Mouse (Mus musculus): Measurements from ENCODE around the gene Tnfrsf22. TPM values are rescaled to one million over a fixed set of nuclear protein-coding genes. Genes with fewer than 3 reads are reported as not detected.
"Not testable (repeated sequence)": the region's sequence is repeated elsewhere in the genome, so short reads cannot be mapped to it uniquely, and the experiment has no call there.

Tnfrsf22 gene
- polyA plus RNA-seq, 1 experiment from 2014 or later = 3.1 TPM

- Histone ChIP-seq H3K27ac (ENCODE audit: low read depth, low read length) (no peak overlapping the region), H3K9me3 (ENCODE audit: control insufficient read depth) (no peaks in the 10 kb centered on the region), H3K9ac (ENCODE audit: low read depth, low read length) (no peak overlapping the region), H3K27me3 (replicated peaks; ENCODE audit: control insufficient read depth, insufficient read depth, low read length) (no peaks in the 10 kb centered on the region), H3K36me3 (ENCODE audit: control insufficient read depth, insufficient read depth) (no peaks in the 10 kb centered on the region), H3K4me1 (replicated peaks; ENCODE audit: control insufficient read depth, insufficient read depth, low read length) (no peaks in the 10 kb centered on the region), H3K4me2 (replicated peaks; ENCODE audit: low read depth) (no peak overlapping the region), H3K4me3 (ENCODE audit: low read depth, low read length) (no peak overlapping the region)
- ATAC-seq = no peak
- no peak for TF ChIP-seq CTCF (IDR thresholded peaks at IDR 0.05; ENCODE audit: low read depth)
- WGBS = 94% methylated on average over 1 of the region's 1 CpGs
These were observed 32.1 kb upstream of the Tnfrsf22 start for GRCm38 (mm10) chr7:143681566-143681965.

GRCm38 (mm10) chr7:143680836-143681235 is 31.4 kb upstream of the Tnfrsf22 start:
- not testable (repeated sequence) for H3K36me3 ChIP-seq (ENCODE audit: control insufficient read depth, insufficient read depth); H3K4me3 ChIP-seq (ENCODE audit: low read depth, low read length); H3K9me3 ChIP-seq (ENCODE audit: control insufficient read depth); H3K27ac ChIP-seq (ENCODE audit: low read depth, low read length); H3K4me2 ChIP-seq (replicated peaks; ENCODE audit: low read depth); H3K4me1 ChIP-seq (replicated peaks; ENCODE audit: control insufficient read depth, insufficient read depth, low read length); H3K9ac ChIP-seq (ENCODE audit: low read depth, low read length); ATAC-seq; H3K27me3 ChIP-seq (replicated peaks; ENCODE audit: control insufficient read depth, insufficient read depth, low read length)
- WGBS = 65% methylated on average over 2 of the region's 2 CpGs

- H3K36me3 ChIP-seq (ENCODE audit: control insufficient read depth, insufficient read depth); H3K9me3 ChIP-seq (ENCODE audit: control insufficient read depth); H3K4me2 ChIP-seq (replicated peaks; ENCODE audit: low read depth); H3K4me1 ChIP-seq (replicated peaks; ENCODE audit: control insufficient read depth, insufficient read depth, low read length); H3K9ac ChIP-seq (ENCODE audit: low read depth, low read length); H3K27ac ChIP-seq (ENCODE audit: low read depth, low read length); H3K27me3 ChIP-seq (replicated peaks; ENCODE audit: control insufficient read depth, insufficient read depth, low read length); H3K4me3 ChIP-seq (ENCODE audit: low read depth, low read length): not testable (repeated sequence)
- 82% methylated on average over 2 of the region's 2 CpGs for WGBS
- peak; percentile 63 for ATAC-seq
These were observed 30.2 kb upstream of the Tnfrsf22 start for GRCm38 (mm10) chr7:143679650-143680049.

GRCm38 (mm10) chr7:143666427-143667311 is 17.2 kb upstream of the Tnfrsf22 start:
- H3K4me1 ChIP-seq (replicated peaks; ENCODE audit: control insufficient read depth, insufficient read depth, low read length) = no peaks in the 10 kb centered on the region
- no peak for ATAC-seq
- no peaks in the 10 kb centered on the region for H3K27me3 ChIP-seq (replicated peaks; ENCODE audit: control insufficient read depth, insufficient read depth, low read length)
- no peaks in the 10 kb centered on the region for H3K9me3 ChIP-seq (ENCODE audit: control insufficient read depth)
- TF ChIP-seq CTCF (IDR thresholded peaks at IDR 0.05; ENCODE audit: low read depth) = no peak
- H3K27ac ChIP-seq (ENCODE audit: low read depth, low read length) = no peak overlapping the region
- H3K36me3 ChIP-seq (ENCODE audit: control insufficient read depth, insufficient read depth) = no peaks in the 10 kb centered on the region
- H3K4me3 ChIP-seq (ENCODE audit: low read depth, low read length) = no peak overlapping the region
- no peak overlapping the region for H3K9ac ChIP-seq (ENCODE audit: low read depth, low read length)
- H3K4me2 ChIP-seq (replicated peaks; ENCODE audit: low read depth) = no peak overlapping the region

- no peak for ATAC-seq
- no peak overlapping the region for H3K27ac ChIP-seq (ENCODE audit: low read depth, low read length)
These were observed 14.0 kb upstream of the Tnfrsf22 start for GRCm38 (mm10) chr7:143663470-143663869.

DNA sequence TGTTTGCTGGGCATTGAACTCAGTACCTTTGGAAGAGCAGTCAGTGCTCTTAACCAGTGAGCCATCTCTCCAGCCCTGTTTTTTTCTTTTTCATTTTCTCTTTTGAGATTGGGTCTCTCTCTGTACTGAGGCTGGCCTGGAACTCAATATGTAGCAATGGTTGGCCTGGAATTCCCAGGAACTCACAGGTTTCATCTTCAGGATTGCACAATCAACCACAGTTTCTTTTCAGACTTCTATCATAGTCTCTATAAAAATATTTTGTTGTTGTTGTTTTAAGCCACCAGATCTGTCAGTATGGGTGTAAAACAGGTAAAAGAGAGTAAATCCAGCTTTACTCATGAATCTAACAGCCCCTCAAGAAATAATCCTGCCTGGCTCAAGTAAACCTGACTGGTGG is 11.3 kb upstream of the Tnfrsf22 start:
- Histone ChIP-seq H3K4me2 (replicated peaks; ENCODE audit: low read depth) (no peak overlapping the region), H3K27ac (ENCODE audit: low read depth, low read length) (no peak overlapping the region), H3K36me3 (ENCODE audit: control insufficient read depth, insufficient read depth) (no peaks in the 10 kb centered on the region), H3K9me3 (ENCODE audit: control insufficient read depth) (no peaks in the 10 kb centered on the region), H3K4me3 (ENCODE audit: low read depth, low read length) (no peak overlapping the region), H3K9ac (ENCODE audit: low read depth, low read length) (no peak overlapping the region), H3K27me3 (replicated peaks; ENCODE audit: control insufficient read depth, insufficient read depth, low read length) (no peaks in the 10 kb centered on the region), H3K4me1 (replicated peaks; ENCODE audit: control insufficient read depth, insufficient read depth, low read length) (no peaks in the 10 kb centered on the region)
- no peak for TF ChIP-seq CTCF (IDR thresholded peaks at IDR 0.05; ENCODE audit: low read depth)
- no peak for ATAC-seq

More at GRCm38 (mm10) chr7:143663470-143663869, 14.0 kb upstream of the Tnfrsf22 start:
- no peak for TF ChIP-seq CTCF (IDR thresholded peaks at IDR 0.05; ENCODE audit: low read depth)
- H3K27me3 ChIP-seq (replicated peaks; ENCODE audit: control insufficient read depth, insufficient read depth, low read length) = no peaks in the 10 kb centered on the region
- no peaks in the 10 kb centered on the region for H3K36me3 ChIP-seq (ENCODE audit: control insufficient read depth, insufficient read depth)
- no peak overlapping the region for H3K4me3 ChIP-seq (ENCODE audit: low read depth, low read length)
- no peak overlapping the region for H3K9ac ChIP-seq (ENCODE audit: low read depth, low read length)
- WGBS = 78% methylated on average over 2 of the region's 2 CpGs
- no peak overlapping the region for H3K4me2 ChIP-seq (replicated peaks; ENCODE audit: low read depth)
- H3K9me3 ChIP-seq (ENCODE audit: control insufficient read depth) = no peaks in the 10 kb centered on the region
- H3K4me1 ChIP-seq (replicated peaks; ENCODE audit: control insufficient read depth, insufficient read depth, low read length) = no peaks in the 10 kb centered on the region

- not testable (repeated sequence) for H3K36me3 ChIP-seq (ENCODE audit: control insufficient read depth, insufficient read depth); H3K9me3 ChIP-seq (ENCODE audit: control insufficient read depth); H3K27me3 ChIP-seq (replicated peaks; ENCODE audit: control insufficient read depth, insufficient read depth, low read length); H3K27ac ChIP-seq (ENCODE audit: low read depth, low read length); ATAC-seq; H3K9ac ChIP-seq (ENCODE audit: low read depth, low read length); H3K4me1 ChIP-seq (replicated peaks; ENCODE audit: control insufficient read depth, insufficient read depth, low read length); H3K4me3 ChIP-seq (ENCODE audit: low read depth, low read length)
- 54% methylated on average over 10 of the region's 10 CpGs for WGBS
- peak overlapping the region; percentile 94 for H3K4me2 ChIP-seq (replicated peaks; ENCODE audit: low read depth)
These were observed 397 bp upstream of the Tnfrsf22 start for GRCm38 (mm10) chr7:143649769-143650346.

GRCm38 (mm10) chr7:143643949-143644348 is 5.5 kb downstream of the Tnfrsf22 start:
- not testable (repeated sequence) for H3K36me3 ChIP-seq (ENCODE audit: control insufficient read depth, insufficient read depth); H3K27ac ChIP-seq (ENCODE audit: low read depth, low read length); H3K4me1 ChIP-seq (replicated peaks; ENCODE audit: control insufficient read depth, insufficient read depth, low read length); H3K4me3 ChIP-seq (ENCODE audit: low read depth, low read length); ATAC-seq; H3K27me3 ChIP-seq (replicated peaks; ENCODE audit: control insufficient read depth, insufficient read depth, low read length); H3K9ac ChIP-seq (ENCODE audit: low read depth, low read length); H3K4me2 ChIP-seq (replicated peaks; ENCODE audit: low read depth); H3K9me3 ChIP-seq (ENCODE audit: control insufficient read depth)
- WGBS = 88% methylated on average over 2 of the region's 2 CpGs
